21 mouse cellular contexts compared by ENCODE assay signal in the genomic region with DNA sequence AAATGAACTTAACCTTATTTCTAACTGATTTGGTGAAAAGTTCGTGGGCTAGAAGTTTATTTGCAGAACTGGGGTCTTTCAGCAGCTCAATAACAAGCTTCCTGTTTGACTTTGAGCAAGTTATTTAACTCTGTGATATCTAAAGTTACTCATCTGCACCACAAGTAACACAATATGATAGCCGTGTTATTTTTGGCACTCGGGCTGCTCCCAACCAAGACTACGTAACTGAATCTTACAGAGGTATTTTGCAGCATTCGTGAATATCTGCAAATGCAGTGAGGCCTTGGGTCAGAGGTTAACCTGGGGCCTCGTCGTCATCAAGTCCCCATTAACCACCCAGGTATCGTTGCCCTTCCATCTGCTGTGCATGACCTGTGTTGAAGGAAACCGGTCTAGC.
"Had no signal": no experiment of that assay in that cellular context is flagged by ENCODE, and none has a peak within 500 bp of the region (broad histone marks: within the 10 kb centered on the region; RNA-seq: fewer than 3 reads in every experiment).

No protein-coding gene starts in this region.

- ATAC-seq: liver, embryonic 12.5 days; midbrain, embryonic 13.5 days; midbrain, embryonic 16.5 days had no signal

- H3K4me3 ChIP-seq: intestine, embryonic 15.5 days; layer of hippocampus, adult 2 months; limb, embryonic 10.5 days; limb, embryonic 13.5 days; liver, embryonic 12.5 days; liver, embryonic 15.5 days; lung, embryonic 15.5 days; megakaryocyte, embryonic 14.5 days; midbrain, embryonic 10.5 days; midbrain, embryonic 13.5 days had no signal

- H3K9ac ChIP-seq: intestine, embryonic 15.5 days; limb, embryonic 13.5 days; liver, embryonic 12.5 days; liver, embryonic 15.5 days; lung, embryonic 15.5 days; midbrain, embryonic 13.5 days had no signal

- H3K27ac ChIP-seq: intestine, embryonic 15.5 days; layer of hippocampus, adult 2 months; limb, embryonic 10.5 days; limb, embryonic 13.5 days; liver, embryonic 12.5 days; liver, embryonic 15.5 days; lung, embryonic 15.5 days; midbrain, embryonic 10.5 days; midbrain, embryonic 13.5 days; stomach, postnatal 0 days had no signal

- DNase-seq: kidney, adult 11 months; kidney, postnatal 14 days; layer of hippocampus, adult 9-11 months; liver; lung, adult 18-20 months; lung, postnatal 10 days; lung, postnatal 36 days; thymus, adult 18-20 months; thymus, postnatal 36 days had no signal

- H3K9me3 ChIP-seq: intestine, embryonic 15.5 days; limb, embryonic 10.5 days; limb, embryonic 13.5 days; liver, embryonic 12.5 days; liver, embryonic 15.5 days; lung, embryonic 15.5 days; megakaryocyte, embryonic 14.5 days; midbrain, embryonic 10.5 days; midbrain, embryonic 13.5 days had no signal

- H3K36me3 ChIP-seq: intestine, embryonic 15.5 days; limb, embryonic 10.5 days; limb, embryonic 13.5 days; liver, embryonic 12.5 days; liver, embryonic 15.5 days; lung, embryonic 15.5 days; midbrain, embryonic 10.5 days; midbrain, embryonic 13.5 days had no signal

- H3K4me1 ChIP-seq: intestine, embryonic 15.5 days; liver, embryonic 12.5 days; liver, embryonic 15.5 days; lung, embryonic 15.5 days; megakaryocyte, embryonic 14.5 days had no signal

- H3K4me2 ChIP-seq: intestine, embryonic 15.5 days; limb, embryonic 13.5 days; liver, embryonic 12.5 days; liver, embryonic 15.5 days; lung, embryonic 15.5 days; midbrain, embryonic 13.5 days had no signal

- H3K27me3 ChIP-seq: intestine, embryonic 15.5 days; limb, embryonic 13.5 days; liver, embryonic 12.5 days; liver, embryonic 15.5 days; lung, embryonic 15.5 days; midbrain, embryonic 13.5 days had no signal
